Mouse (Mus musculus) spleen, adult 2 months (tissue): ENCODE measurements at regions not wholly inside any gene's neighbourhood (a gene's known extent, or its start where the extent isn't known, plus 50 kb on each side); places are given as distances from the start of the nearest gene placed in this dataset.

Experiments used
- CTCF ChIP-seq: fragments of 200-500 bp; IDR thresholded peaks from 2 replicates; pipeline ENCODE4 v1.5.1; 2011; ENCODE audit warnings: mild to moderate bottlenecking, inconsistent platforms; ENCODE audit not compliant: insufficient read depth, insufficient read length, insufficient replicate concordance; ENCODE audit errors: extremely low read depth
- POLR2A ChIP-seq: fragments of 200-500 bp; IDR thresholded peaks from 2 replicates; pipeline ENCODE4 v1.6.1; 2011; ENCODE audit warnings: low read depth, low read length, inconsistent platforms

DNA sequence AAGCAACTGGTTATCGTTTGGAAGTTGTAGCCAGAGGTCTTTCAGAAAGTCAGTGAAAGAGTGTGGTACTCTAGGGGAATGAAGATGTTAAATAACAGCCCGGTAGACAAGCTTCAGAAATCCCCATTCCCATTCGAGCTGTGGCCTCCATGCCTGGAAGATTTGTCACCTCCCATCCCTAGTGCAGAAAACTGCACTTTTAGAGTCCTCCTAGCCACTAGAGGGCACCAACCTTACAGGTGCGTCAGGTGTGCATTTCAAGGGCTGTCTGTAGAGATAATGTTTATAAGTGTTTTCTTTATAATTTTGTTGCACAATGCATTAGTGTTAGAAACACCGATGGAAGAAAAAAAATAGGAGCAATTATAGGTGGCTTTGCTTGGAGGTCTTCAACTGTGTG lies 187.3 kb downstream of the Lyplal1 start:
- no peak for TF ChIP-seq POLR2A
- no peak for TF ChIP-seq CTCF
